In genomic region chr19:60789919-60790506, GRCm38 (mm10) we compare ENCODE assay signal across 8 mouse cellular contexts. TPM values are rescaled to one million over a fixed set of nuclear protein-coding genes. Genes with fewer than 3 reads are reported as not detected.
DNase-seq lines count a peak whose midpoint lies in the region; ATAC-seq and TF ChIP-seq lines count a peak whose summit lies in the region.

No protein-coding gene starts in this region.

- peak overlapping the region; percentile 73 for H3K4me2 ChIP-seq in forebrain, embryonic 12.5 days
- H3K4me2 ChIP-seq in heart, postnatal 0 days (ENCODE audit: low read depth, low read length) = peak overlapping the region; percentile 73
- H3K4me2 ChIP-seq in lung, postnatal 0 days (replicated peaks; ENCODE audit: low read depth, low read length) = peak overlapping the region; percentile 80

- H3K4me1 ChIP-seq in E14TG2a.4 (replicated peaks; ENCODE audit: low read depth, low read length) = peaks cover 42% of the 10 kb centered on the region
- H3K4me1 ChIP-seq in bone marrow macrophage, adult 2 months (ENCODE audit: control insufficient read depth, insufficient read depth, low read length) = peaks cover 12% of the 10 kb centered on the region
- H3K4me1 ChIP-seq in forebrain, embryonic 12.5 days = peaks cover 23% of the 10 kb centered on the region
- H3K4me1 ChIP-seq in heart, postnatal 0 days (ENCODE audit: control insufficient read depth, insufficient read depth) = peaks cover 24% of the 10 kb centered on the region
- H3K4me1 ChIP-seq in lung, postnatal 0 days (ENCODE audit: insufficient read depth, low read depth, low read length) = 0 out of 2 replicates have a peak, but pooled peaks cover 6% of the 10 kb centered on the region

- ATAC-seq in forebrain, embryonic 12.5 days (ENCODE audit: low FRiP score) = peak; percentile 82
- peak; percentile 71 for ATAC-seq in heart, postnatal 0 days (ENCODE audit: insufficient read depth, low read depth)
- ATAC-seq in lung, postnatal 0 days = peak; percentile 61

- H3K36me3 ChIP-seq in E14TG2a.4 (ENCODE audit: insufficient read depth, low read length) = peaks cover 32% of the 10 kb centered on the region
- H3K36me3 ChIP-seq in forebrain, embryonic 12.5 days (replicated peaks) = no peaks in the 10 kb centered on the region
- H3K36me3 ChIP-seq in heart, postnatal 0 days (replicated peaks; ENCODE audit: control insufficient read depth, insufficient read depth, low read length) = no peaks in the 10 kb centered on the region
- H3K36me3 ChIP-seq in lung, postnatal 0 days (ENCODE audit: insufficient read depth, low read length) = no peaks in the 10 kb centered on the region

- no peaks in the 10 kb centered on the region for H3K9me3 ChIP-seq in E14TG2a.4 (ENCODE audit: low read length)
- H3K9me3 ChIP-seq in forebrain, embryonic 12.5 days = no peaks in the 10 kb centered on the region
- H3K9me3 ChIP-seq in heart, postnatal 0 days (replicated peaks; ENCODE audit: control insufficient read depth, low read length) = no peaks in the 10 kb centered on the region
- H3K9me3 ChIP-seq in lung, postnatal 0 days (ENCODE audit: low read length) = no peaks in the 10 kb centered on the region

- TF ChIP-seq CTCF in E14TG2a.4 (conservative IDR thresholded peaks at IDR 0.05; ENCODE audit: low read length) = no peak
- TF ChIP-seq CTCF in bone marrow macrophage, adult 2 months (IDR thresholded peaks at IDR 0.05; ENCODE audit: low read depth, low read length) = no peak
- no peak for TF ChIP-seq CTCF in heart, postnatal 0 days (IDR thresholded peaks at IDR 0.05; ENCODE audit: low read depth)
- TF ChIP-seq CTCF in lung, postnatal 0 days (IDR thresholded peaks at IDR 0.05) = peak; percentile 11; the same call in 1 of the 2 replicates

- peak overlapping the region; percentile 99 for H3K9ac ChIP-seq in forebrain, embryonic 12.5 days
- peak overlapping the region; percentile 96 for H3K9ac ChIP-seq in heart, postnatal 0 days (replicated peaks; ENCODE audit: low read depth, low read length)
- peak overlapping the region; percentile 100 for H3K9ac ChIP-seq in lung, postnatal 0 days (replicated peaks; ENCODE audit: low read depth)

- peak; percentile 41 for DNase-seq in heart, postnatal 0 days (ENCODE audit: low spot score)
- peak; percentile 59 to 85 for DNase-seq in kidney, postnatal 25 days
- peak; percentile 73 for DNase-seq in lung, postnatal 0 days (ENCODE audit: low spot score)
- peak; percentile 70 for DNase-seq in ovary, postnatal 36 days (ENCODE audit: low spot score)
- DNase-seq in urinary bladder, adult 2 months (ENCODE audit: low spot score) = peak; percentile 60

- WGBS in forebrain, embryonic 12.5 days = under 1% methylated on average over 59 of the region's 60 CpGs
- WGBS in heart, postnatal 0 days = under 1% methylated on average over 59 of the region's 60 CpGs
- WGBS in lung, postnatal 0 days = under 1% methylated on average over 48 of the region's 60 CpGs

- peak overlapping the region; percentile 96 for H3K4me3 ChIP-seq in E14TG2a.4 (replicated peaks; ENCODE audit: low read length)
- H3K4me3 ChIP-seq in bone marrow macrophage, adult 2 months (ENCODE audit: insufficient read depth, low read length) = peak overlapping the region; percentile 87
- H3K4me3 ChIP-seq in forebrain, embryonic 12.5 days (replicated peaks) = peak overlapping the region; percentile 98
- H3K4me3 ChIP-seq in heart, postnatal 0 days (ENCODE audit: low read depth, low read length) = peak overlapping the region; percentile 89
- peak overlapping the region; percentile 97 for H3K4me3 ChIP-seq in lung, postnatal 0 days (ENCODE audit: low read depth, low read length)

- no peak for TF ChIP-seq EP300 in heart, postnatal 0 days (IDR thresholded peaks at IDR 0.05; ENCODE audit: low read depth)
- no peak for TF ChIP-seq EP300 in lung, postnatal 0 days (IDR thresholded peaks at IDR 0.05)

- no peaks in the 10 kb centered on the region for H3K27me3 ChIP-seq in E14TG2a.4 (ENCODE audit: insufficient read depth, low read length)
- no peaks in the 10 kb centered on the region for H3K27me3 ChIP-seq in forebrain, embryonic 12.5 days
- H3K27me3 ChIP-seq in heart, postnatal 0 days (ENCODE audit: control insufficient read depth, insufficient read depth, low read length) = no peaks in the 10 kb centered on the region
- H3K27me3 ChIP-seq in lung, postnatal 0 days (replicated peaks; ENCODE audit: insufficient read depth, low read length) = no peaks in the 10 kb centered on the region

- TF ChIP-seq POLR2A in bone marrow macrophage, adult 2 months (IDR thresholded peaks at IDR 0.05; ENCODE audit: borderline replicate concordance, low read depth, low read length) = no peak

- peak overlapping the region; percentile 94 for H3K27ac ChIP-seq in bone marrow macrophage, adult 2 months (ENCODE audit: insufficient read depth, low read depth, low read length)
- peak overlapping the region; percentile 97 for H3K27ac ChIP-seq in forebrain, embryonic 12.5 days
- peak overlapping the region; percentile 99 for H3K27ac ChIP-seq in heart, postnatal 0 days (ENCODE audit: low read depth)
- peak overlapping the region; percentile 99 for H3K27ac ChIP-seq in lung, postnatal 0 days (ENCODE audit: low read length)

RNA-seq across cellular contexts. Expression of gene Eif3a, which starts 0.4 kb away (rescaled TPM):
- 177 and 182 TPM in 2 replicates for polyA plus RNA-seq in bone marrow macrophage, adult 2 months (2012; ENCODE audit: insufficient read depth, insufficient read length, missing spikeins)
- polyA plus RNA-seq in forebrain, embryonic 12.5 days (2016; fragmentation: Nextera tagmentation; extraction: Ambion mirVana) = 136 and 137 TPM in 2 replicates
- total RNA-seq in heart, postnatal 0 days (2014; rRNA removed; ENCODE audit: low replicate concordance) = 75.1 and 75.4 TPM in 2 replicates
- 71.0 and 75.5 TPM in 2 replicates for polyA plus RNA-seq in heart, postnatal 0 days (2015; fragmentation: Nextera tagmentation; extraction: Ambion mirVana)
- 67.1 and 75.8 TPM in 2 replicates for polyA plus RNA-seq in lung, postnatal 0 days (2015; fragmentation: Nextera tagmentation; extraction: Ambion mirVana)
- polyA plus RNA-seq in urinary bladder, adult 2 months (2012; rRNA removed) = 83.2 and 102 TPM in 2 replicates

RNA-seq across cellular contexts. Expression of gene Fam45a, which starts 21.4 kb away (rescaled TPM):
- polyA plus RNA-seq in bone marrow macrophage, adult 2 months (2012; ENCODE audit: insufficient read depth, insufficient read length, missing spikeins) = 51.1 and 56.4 TPM in 2 replicates
- polyA plus RNA-seq in forebrain, embryonic 12.5 days (2016; fragmentation: Nextera tagmentation; extraction: Ambion mirVana) = 35.5 and 39.4 TPM in 2 replicates
- total RNA-seq in heart, postnatal 0 days (2014; rRNA removed; ENCODE audit: low replicate concordance) = 14.1 and 23.0 TPM in 2 replicates
- polyA plus RNA-seq in heart, postnatal 0 days (2015; fragmentation: Nextera tagmentation; extraction: Ambion mirVana) = 13.4 and 15.0 TPM in 2 replicates
- polyA plus RNA-seq in lung, postnatal 0 days (2015; fragmentation: Nextera tagmentation; extraction: Ambion mirVana) = 22.4 and 23.4 TPM in 2 replicates
- 31.2 and 34.0 TPM in 2 replicates for polyA plus RNA-seq in urinary bladder, adult 2 months (2012; rRNA removed)

RNA-seq across cellular contexts. Expression of gene Nanos1, which starts 34.2 kb away (rescaled TPM):
- polyA plus RNA-seq in bone marrow macrophage, adult 2 months (2012; ENCODE audit: insufficient read depth, insufficient read length, missing spikeins) = 1.4 and 1.7 TPM in 2 replicates
- polyA plus RNA-seq in forebrain, embryonic 12.5 days (2016; fragmentation: Nextera tagmentation; extraction: Ambion mirVana) = 7.4 and 7.8 TPM in 2 replicates
- total RNA-seq in heart, postnatal 0 days (2014; rRNA removed; ENCODE audit: low replicate concordance) = 1.1 and 3.1 TPM in 2 replicates
- polyA plus RNA-seq in heart, postnatal 0 days (2015; fragmentation: Nextera tagmentation; extraction: Ambion mirVana) = 0.25 and 0.29 TPM in 2 replicates
- 0.55 and 0.64 TPM in 2 replicates for polyA plus RNA-seq in lung, postnatal 0 days (2015; fragmentation: Nextera tagmentation; extraction: Ambion mirVana)
- polyA plus RNA-seq in urinary bladder, adult 2 months (2012; rRNA removed) = 0.63 and 0.67 TPM in 2 replicates

Comparison
In these comparisons a context has a peak if more than half of its experiments do, and no peak if none do; other contexts are left out.
1. Peak in every context shown above with its lines: DNase-seq, ATAC-seq, H3K4me3 ChIP-seq and H3K27ac ChIP-seq.